Mouse (Mus musculus) megakaryocyte, embryonic 14.5 days (primary cell): ENCODE data around the gene Swsap1. TPM values are rescaled to one million over a fixed set of nuclear protein-coding genes. Genes with fewer than 3 reads are reported as not detected.
A peak's percentile ranks its signal among the peaks of the same experiment; 100 is the strongest.

ENCODE experiments used
- H3K27me3 ChIP-seq: replicated peaks from 2 replicates; pipeline ENCODE3; 2012; ENCODE audit warnings: inconsistent platforms
- H3K36me3 ChIP-seq: replicated peaks from 2 replicates; pipeline ENCODE3; 2012; ENCODE audit warnings: low read length, inconsistent platforms, mixed read lengths
- H3K4me1 ChIP-seq: 2 replicates; pipeline ENCODE4 v1.6.1; 2012; ENCODE audit warnings: inconsistent platforms
- H3K4me3 ChIP-seq: replicated peaks from 2 replicates; pipeline ENCODE3; 2012; ENCODE audit warnings: moderate library complexity, mild to moderate bottlenecking, inconsistent platforms
- H3K9me3 ChIP-seq: 2 replicates; pipeline ENCODE4 v1.6.1; 2012; ENCODE audit warnings: inconsistent platforms
- FLI1 ChIP-seq: IDR thresholded peaks from 2 replicates; pipeline ENCODE4 v1.6.1; 2012; ENCODE audit warnings: low read length, inconsistent platforms, mixed read lengths
- GATA1 ChIP-seq: IDR thresholded peaks from 3 replicates; pipeline ENCODE4 v1.6.1; 2012; ENCODE audit warnings: mixed read lengths, low read length, inconsistent platforms, borderline replicate concordance
- polyA plus RNA-seq: library from polyadenylated mRNA; stranded (reverse); fragments of >175 nt; gene quantifications from 2 replicates; pipeline ENCODE4 v1.2.3, GENCODE M21; 2012; ENCODE audit warnings: low replicate concordance; ENCODE audit not compliant: insufficient read depth

Gene Swsap1
- polyA plus RNA-seq, 1 experiment, result 3.9 TPM

GRCm38 (mm10) chr9:21983911-21984310, 28.4 kb downstream of the Swsap1 start:
- peaks cover 67% of the 10 kb centered on the region for H3K27me3 ChIP-seq
- no peak for TF ChIP-seq FLI1
- TF ChIP-seq GATA1, result no peak
- peaks cover 12% of the 10 kb centered on the region for H3K4me1 ChIP-seq
- H3K4me3 ChIP-seq, result no peak overlapping the region
- peaks cover 13% of the 10 kb centered on the region for H3K9me3 ChIP-seq
- no peaks in the 10 kb centered on the region for H3K36me3 ChIP-seq

- H3K36me3 ChIP-seq, result no peaks in the 10 kb centered on the region
- no peak overlapping the region for H3K4me3 ChIP-seq
- peaks cover 3% of the 10 kb centered on the region; the same call in 1 of the 2 replicates for H3K9me3 ChIP-seq
- H3K4me1 ChIP-seq, result peaks cover 28% of the 10 kb centered on the region
- peaks cover 79% of the 10 kb centered on the region for H3K27me3 ChIP-seq
- TF ChIP-seq FLI1 (no peak), GATA1 (no peak)
Observed at GRCm38 (mm10) chr9:21987592-21988342, 32.2 kb downstream of the Swsap1 start.

GRCm38 (mm10) chr9:21988421-21989101, 33.0 kb downstream of the Swsap1 start:
- Histone ChIP-seq H3K27me3 (peaks cover 85% of the 10 kb centered on the region), H3K36me3 (no peaks in the 10 kb centered on the region), H3K4me3 (peak overlapping the region; percentile 88), H3K4me1 (peaks cover 28% of the 10 kb centered on the region), H3K9me3 (peaks cover 6% of the 10 kb centered on the region)
- TF ChIP-seq GATA1 (no peak), FLI1 (no peak)

GRCm38 (mm10) chr9:21989230-21990110, 33.9 kb downstream of the Swsap1 start, which contains the start of gene Rgl3:
Rgl3 (minus strand) TSS chr9:21989446.
- Histone ChIP-seq H3K4me3 (peak within 1 kb of the TSS; percentile 88), H3K9me3 (peaks cover 15% of the 10 kb centered on the region), H3K4me1 (peaks cover 28% of the 10 kb centered on the region), H3K36me3 (no peaks in the 10 kb centered on the region), H3K27me3 (peaks cover 90% of the 10 kb centered on the region)
- no peak for TF ChIP-seq GATA1
- TF ChIP-seq FLI1, result no peak

GRCm38 (mm10) chr9:21992227-21992626, 36.7 kb downstream of the Swsap1 start:
- no peak for TF ChIP-seq GATA1
- TF ChIP-seq FLI1, result no peak
- Histone ChIP-seq H3K27me3 (peaks cover 85% of the 10 kb centered on the region), H3K4me1 (peaks cover 28% of the 10 kb centered on the region), H3K9me3 (peaks cover 30% of the 10 kb centered on the region), H3K36me3 (no peaks in the 10 kb centered on the region), H3K4me3 (no peak overlapping the region)

GRCm38 (mm10) chr9:21996178-21996867, 40.8 kb downstream of the Swsap1 start:
- Histone ChIP-seq H3K4me3 (no peak overlapping the region), H3K36me3 (no peaks in the 10 kb centered on the region), H3K27me3 (peaks cover 66% of the 10 kb centered on the region)

GRCm38 (mm10) chr9:22000296-22000695, 44.7 kb downstream of the Swsap1 start:
- Histone ChIP-seq H3K9me3 (peaks cover 10% of the 10 kb centered on the region), H3K4me3 (no peak overlapping the region), H3K4me1 (peaks cover 30% of the 10 kb centered on the region), H3K36me3 (peaks cover 18% of the 10 kb centered on the region), H3K27me3 (peaks cover 28% of the 10 kb centered on the region)
- no peak for TF ChIP-seq GATA1
- TF ChIP-seq FLI1, result no peak

More at GRCm38 (mm10) chr9:21996178-21996867, 40.8 kb downstream of the Swsap1 start:
- H3K9me3 ChIP-seq, result peaks cover 27% of the 10 kb centered on the region
- TF ChIP-seq FLI1 (no peak), GATA1 (no peak)
- 0 out of 2 replicates have a peak, but pooled peaks cover 3% of the 10 kb centered on the region for H3K4me1 ChIP-seq

- Histone ChIP-seq H3K9me3 (peaks cover under 1% of the 10 kb centered on the region; the same call in 1 of the 2 replicates), H3K36me3 (peaks cover 31% of the 10 kb centered on the region)
- TF ChIP-seq GATA1 (no peak), FLI1 (no peak)
Observed at GRCm38 (mm10) chr9:22001633-22002032, 46.1 kb downstream of the Swsap1 start.

More at GRCm38 (mm10) chr9:22001633-22002032, 46.1 kb downstream of the Swsap1 start:
- Histone ChIP-seq H3K4me3 (no peak overlapping the region), H3K4me1 (peaks cover 43% of the 10 kb centered on the region), H3K27me3 (peaks cover 25% of the 10 kb centered on the region)
